Mouse (Mus musculus): ENCODE results near the gene Erbb3.
A peak's percentile ranks its signal among the peaks of the same experiment; 100 is the strongest.
"Not testable (repeated sequence)": the region's sequence is repeated elsewhere in the genome, so short reads cannot be mapped to it uniquely, and the experiment has no call there.

The Erbb3 gene

GRCm38 (mm10) chr10:128556963-128557362 lies 32.5 kb downstream of the Erbb3 start:
- no peak for DNase-seq

GRCm38 (mm10) chr10:128556286-128556685 lies 33.2 kb downstream of the Erbb3 start:
- no peak for DNase-seq

GRCm38 (mm10) chr10:128555567-128555966 lies 33.9 kb downstream of the Erbb3 start:
- DNase-seq: not testable (repeated sequence)

GRCm38 (mm10) chr10:128550144-128550823 lies 39.2 kb downstream of the Erbb3 start:
- not testable (repeated sequence) for DNase-seq

- DNase-seq: peak in 1 of 2 experiments; percentile 35
Measured at GRCm38 (mm10) chr10:128549682-128550057, 39.8 kb downstream of the Erbb3 start.

GRCm38 (mm10) chr10:128548947-128549681 lies 40.3 kb downstream of the Erbb3 start, which contains the start of gene Rpl41:
Rpl41 (minus strand) TSS chr10:128549305.
- DNase-seq: peak; percentile 87 to 92

GRCm38 (mm10) chr10:128548051-128548791 lies 41.2 kb downstream of the Erbb3 start:
- DNase-seq: peak in 1 of 2 experiments; percentile 23

GRCm38 (mm10) chr10:128547361-128548032 lies 42.0 kb downstream of the Erbb3 start, which contains the start of gene Zc3h10:
Zc3h10 (minus strand) TSS chr10:128547774.
- DNase-seq: peak; percentile 93 to 97

GRCm38 (mm10) chr10:128546787-128547186 lies 42.7 kb downstream of the Erbb3 start:
- no peak for DNase-seq

- DNase-seq: no peak
Measured at GRCm38 (mm10) chr10:128546361-128546760, 43.1 kb downstream of the Erbb3 start.

- no peak for DNase-seq
Measured at GRCm38 (mm10) chr10:128545570-128545898, 43.9 kb downstream of the Erbb3 start.

- no peak for DNase-seq
Measured at GRCm38 (mm10) chr10:128544674-128545569, 44.5 kb downstream of the Erbb3 start.

GRCm38 (mm10) chr10:128544151-128544657 lies 45.2 kb downstream of the Erbb3 start:
- no peak for DNase-seq

GRCm38 (mm10) chr10:128543100-128543499 lies 46.4 kb downstream of the Erbb3 start:
- DNase-seq: no peak

- no peak for DNase-seq
Measured at GRCm38 (mm10) chr10:128538340-128538870, 51.0 kb downstream of the Erbb3 start.

GRCm38 (mm10) chr10:128536266-128536940 lies 53.0 kb downstream of the Erbb3 start:
- DNase-seq: peak; percentile 85 to 92

GRCm38 (mm10) chr10:128535624-128536265 lies 53.7 kb downstream of the Erbb3 start:
- DNase-seq: no peak

GRCm38 (mm10) chr10:128535206-128535605 lies 54.2 kb downstream of the Erbb3 start:
- DNase-seq: no peak

GRCm38 (mm10) chr10:128526366-128527356 lies 62.8 kb downstream of the Erbb3 start:
- DNase-seq: no peak
